Mouse (Mus musculus): ENCODE data around the gene Slc48a1.

GRCm38 (mm10) chr15:97730365-97730764 lies 48.0 kb upstream of the Slc48a1 start:
- TF ChIP-seq POLR2AphosphoS2 (IDR thresholded peaks at IDR 0.05; ENCODE audit: insufficient read length, low read depth) (no peak), MAX (IDR thresholded peaks at IDR 0.05; ENCODE audit: low read depth) (no peak), POLR2A (IDR thresholded peaks at IDR 0.05; ENCODE audit: insufficient read length, low read depth) (no peak), CEBPB (IDR thresholded peaks at IDR 0.05; ENCODE audit: insufficient read depth, poor library complexity, severe bottlenecking) (no peak), MYOD1 (IDR thresholded peaks at IDR 0.05; ENCODE audit: control insufficient read depth in 1 of 3, insufficient read length in 2 of 3, low read depth in 2 of 3) (no peak), SRF (IDR thresholded peaks at IDR 0.05; ENCODE audit: control insufficient read depth, insufficient read length, low read depth) (no peak), USF1 (IDR thresholded peaks at IDR 0.05; ENCODE audit: low read depth) (no peak)

Measured in myocyte (in vitro differentiated cells).